Comparison of ENCODE assay signal across 8 mouse cellular contexts in the genomic region with DNA sequence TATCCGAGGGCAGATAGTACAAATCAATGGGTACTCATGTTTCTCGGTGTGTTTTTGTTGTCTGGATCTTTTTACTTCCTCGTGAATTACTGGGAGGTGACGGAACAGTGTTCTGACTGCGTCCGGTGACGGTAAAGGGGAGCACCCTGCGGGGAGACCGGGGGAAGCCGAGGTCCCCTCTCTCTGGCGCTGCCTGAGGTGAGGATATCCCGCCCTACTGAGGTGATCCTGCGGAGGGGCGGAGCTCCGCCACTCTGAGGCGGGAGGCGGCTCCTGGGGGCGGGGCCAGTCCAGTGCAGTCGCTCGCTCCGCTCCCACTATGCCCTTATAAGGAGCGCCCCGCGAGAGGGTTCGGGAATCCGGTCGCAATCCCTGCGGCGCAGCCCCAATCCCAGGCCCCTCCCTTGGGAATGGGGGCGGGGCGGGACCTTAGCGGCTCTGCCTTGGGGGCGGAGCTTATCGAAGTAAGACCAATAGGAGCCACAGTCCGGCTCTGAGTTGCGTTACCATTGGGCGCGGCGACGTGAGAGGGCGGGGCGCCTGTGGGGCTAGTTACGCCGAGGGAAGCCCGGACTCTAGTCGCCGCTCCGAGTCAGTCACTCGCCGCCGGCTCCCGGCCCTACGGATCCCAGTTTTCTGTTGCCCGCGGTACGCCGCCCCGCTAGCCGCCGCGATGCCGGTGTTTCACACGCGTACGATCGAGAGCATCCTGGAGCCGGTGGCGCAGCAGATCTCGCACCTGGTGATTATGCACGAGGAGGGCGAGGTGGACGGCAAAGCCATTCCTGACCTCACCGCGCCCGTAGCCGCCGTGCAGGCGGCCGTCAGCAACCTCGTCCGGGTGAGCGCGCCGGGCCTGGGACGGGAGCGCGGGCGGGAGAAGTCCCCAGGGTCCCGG. TPM values are rescaled to one million over a fixed set of nuclear protein-coding genes. Genes with fewer than 3 reads are reported as not detected.
DNase-seq lines count a peak whose midpoint lies in the region; ATAC-seq lines count a peak whose summit lies in the region.

A gene (plus strand): TSS at position 551 of the 898 bp plus-strand sequence.

- DNase-seq in adrenal gland, adult (ENCODE audit: inconsistent age in 2 of 2, low spot score in 1 of 2) = peak; percentile 100
- peak; percentile 100 for DNase-seq in embryo, embryonic 10.5 days (ENCODE audit: low spot score)
- peak; percentile 99 for DNase-seq in gastrocnemius, postnatal 14 days
- DNase-seq in left cerebral cortex, postnatal 10 days (ENCODE audit: extremely low spot score in 1 of 2, low spot score in 2 of 2) = peak; percentile 98 to 99
- DNase-seq in right cerebral cortex, postnatal 25 days = peak; percentile 99
- peak; percentile 100 for DNase-seq in urinary bladder, postnatal 4 days (ENCODE audit: low spot score in 2 of 2)

- intact Hi-C loops in gastrocnemius, postnatal 14 days (cut with DNase I; ENCODE audit: low total_unique reads) = no loop called here
- intact Hi-C loops in left cerebral cortex, postnatal 10 days (cut with DNase I) = no loop called here

- ATAC-seq in inflammation-experienced regulatory T-cells, adult 6 months = peak; percentile 84
- ATAC-seq in megakaryocyte-erythroid progenitor cell, adult 5-6 weeks (replicated peaks; ENCODE audit: low FRiP score, low TSS enrichment, poor library complexity, severe bottlenecking) = peak; percentile 89

RNA-seq across cellular contexts. Expression of the gene that starts here (rescaled TPM):
- 100 to 1,000 TPM in 1 of 2 experiments, 10 to 100 TPM in 1; 95.8 to 119 TPM for total RNA-seq in gastrocnemius, postnatal 14 days (2021)
- 1 to 10 TPM; 1.1 to 2.8 (median 1.6) TPM for polyA plus RNA-seq in inflammation-experienced regulatory T-cells, adult 6 months (2017; shearing (Covaris generic))
- 10 to 100 TPM; 22.2 to 25.8 TPM for total RNA-seq in left cerebral cortex, postnatal 10 days (2021)
- total RNA-seq in megakaryocyte-erythroid progenitor cell, adult 5-6 weeks (2014; fragmentation: Nextera tagmentation) = 56.7 and 62.3 TPM in 2 replicates
- total RNA-seq in megakaryocyte-erythroid progenitor cell, adult 5-6 weeks (2017) = 55.2 and 63.7 TPM in 2 replicates

Comparison
In these comparisons a context has a peak if more than half of its experiments do, and no peak if none do; other contexts are left out.
1. Peak in every context shown above with its lines: DNase-seq and ATAC-seq.